Mouse (Mus musculus) bone marrow macrophage, adult 2 months (primary cell): ENCODE results near the gene Rhbg.

Source experiments
- CTCF ChIP-seq: IDR thresholded peaks from 2 replicates; pipeline ENCODE4 v1.5.1; 2012; ENCODE audit warnings: low read depth, mild to moderate bottlenecking, low read length, moderate library complexity
- POLR2A ChIP-seq: IDR thresholded peaks from 2 replicates; pipeline ENCODE4 v1.6.1; 2012; ENCODE audit warnings: mild to moderate bottlenecking, low read depth, low read length, borderline replicate concordance

DNA sequence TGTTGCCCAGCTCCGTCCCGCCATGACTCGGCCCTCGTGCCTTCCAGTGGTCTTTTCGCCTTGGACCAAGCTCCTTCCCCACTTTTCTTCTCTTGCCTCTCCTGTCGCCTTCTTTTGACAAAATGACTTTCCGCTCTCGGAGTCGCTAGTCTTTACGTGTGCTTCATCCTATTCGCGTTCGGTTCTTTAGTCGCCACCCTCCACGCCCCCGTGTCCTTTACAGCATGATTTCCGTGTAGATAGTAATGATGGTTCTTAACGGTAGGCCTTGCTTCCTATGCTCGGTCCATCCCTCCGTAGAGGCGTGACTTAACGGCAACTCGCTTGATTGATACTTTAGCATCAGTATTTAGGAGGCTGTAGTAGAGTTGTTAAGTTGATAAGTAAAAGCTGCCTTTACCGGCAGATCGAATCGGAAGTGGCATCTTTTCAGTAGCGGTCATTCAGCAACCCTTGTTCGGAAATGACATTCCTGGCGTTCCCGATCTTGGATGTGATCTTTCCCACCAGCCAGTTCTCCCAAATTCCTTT is 42.9 kb upstream of the Rhbg start:
- TF ChIP-seq CTCF (no peak), POLR2A (no peak)
